Mouse (Mus musculus): ENCODE measurements around the gene Brms1l. TPM values are rescaled to one million over a fixed set of nuclear protein-coding genes. Genes with fewer than 3 reads are reported as not detected.
"Not testable (repeated sequence)": the region's sequence is repeated elsewhere in the genome, so short reads cannot be mapped to it uniquely, and the experiment has no call there.

Brms1l gene
- polyA plus RNA-seq (2011; ENCODE audit: insufficient read depth, insufficient read length, low replicate concordance, missing spikeins) = 8.5 and 28.3 TPM in 2 replicates

DNA sequence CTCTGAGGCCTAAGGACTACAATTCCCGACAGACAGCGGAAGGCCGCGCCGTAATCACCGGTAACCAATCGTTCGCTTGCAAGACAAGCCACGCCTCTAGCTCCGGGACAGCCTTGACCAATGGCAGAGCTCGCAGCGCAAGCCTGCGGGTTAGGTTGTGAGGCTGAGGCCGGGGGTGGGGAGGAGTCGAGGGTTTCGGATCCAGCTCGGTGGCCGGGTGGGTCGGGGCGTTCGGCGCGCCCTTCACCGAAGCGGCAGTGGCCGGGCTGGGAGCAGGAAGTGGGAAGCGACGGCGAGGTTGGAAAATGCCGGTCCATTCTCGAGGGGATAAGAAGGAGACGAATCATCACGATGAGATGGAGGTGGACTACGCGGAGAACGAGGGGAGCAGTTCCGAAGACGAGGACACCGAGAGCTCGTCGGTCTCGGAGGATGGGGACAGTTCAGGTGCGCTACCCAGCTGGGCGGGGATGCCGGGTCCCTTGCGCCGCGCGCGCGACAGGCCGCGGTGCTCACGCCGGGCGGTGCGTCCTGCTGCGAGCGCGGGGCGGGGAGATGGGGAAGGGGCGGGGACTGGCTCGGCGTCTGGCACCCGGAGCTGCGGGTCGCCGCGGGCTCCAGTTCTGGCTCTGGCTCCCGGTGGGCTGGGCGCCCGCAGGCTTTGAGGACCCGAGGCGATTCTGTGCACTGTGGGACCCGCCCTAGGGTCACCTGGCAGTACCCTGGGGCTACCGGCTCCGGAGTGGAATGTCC, at the start of gene Brms1l:
Gene Brms1l, plus strand, starts transcription at position 126 of the 753 bp plus-strand sequence.
- under 1% methylated on average over 77 of the region's 77 CpGs for WGBS
- Histone ChIP-seq H3K27ac (ENCODE audit: control insufficient read depth, insufficient read depth, low read depth, low read length, poor library complexity) (peak within 1 kb of the TSS; percentile 72), H3K4me1 (ENCODE audit: control insufficient read depth, insufficient read depth, low read length) (no peaks in the 10 kb centered on the region), H3K4me3 (replicated peaks; ENCODE audit: control insufficient read depth, low read depth, low read length) (peak within 1 kb of the TSS; percentile 85)
- TF ChIP-seq CTCF (IDR thresholded peaks at IDR 0.05; ENCODE audit: control insufficient read depth, insufficient read depth, low read length) = no peak
- TF ChIP-seq POLR2A (IDR thresholded peaks at IDR 0.05; ENCODE audit: borderline replicate concordance, control insufficient read depth, low read depth, low read length) = peak; percentile 41; the same call in 1 of the 2 replicates

DNA sequence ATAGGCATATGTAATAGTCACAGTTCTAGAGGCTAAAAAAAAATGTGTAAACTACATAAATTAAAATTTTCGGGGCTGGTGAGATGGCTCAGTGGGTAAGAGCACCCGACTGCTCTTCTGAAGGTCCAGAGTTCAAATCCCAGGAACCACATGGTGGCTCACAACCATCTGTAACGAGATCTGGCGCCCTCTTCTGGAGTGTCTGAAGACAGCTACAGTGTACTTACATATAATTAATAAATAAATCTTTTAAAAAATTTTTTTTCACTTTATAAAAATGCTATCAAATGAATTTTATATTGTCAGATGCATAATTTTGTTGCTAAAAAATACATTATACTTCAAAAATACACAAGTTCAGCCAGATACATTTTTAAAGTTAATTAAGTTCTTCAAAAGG, 41.6 kb upstream of the Brms1l start:
- H3K4me1 ChIP-seq (ENCODE audit: control insufficient read depth, insufficient read depth, low read length); H3K4me3 ChIP-seq (replicated peaks; ENCODE audit: control insufficient read depth, low read depth, low read length); H3K27ac ChIP-seq (ENCODE audit: control insufficient read depth, insufficient read depth, low read depth, low read length, poor library complexity): not testable (repeated sequence)
- 77% methylated on average over 4 of the region's 4 CpGs for WGBS

- TF ChIP-seq POLR2A (IDR thresholded peaks at IDR 0.05; ENCODE audit: borderline replicate concordance, control insufficient read depth, low read depth, low read length) (no peak), CTCF (IDR thresholded peaks at IDR 0.05; ENCODE audit: control insufficient read depth, insufficient read depth, low read length) (no peak)
- 77% methylated on average over 3 of the region's 3 CpGs for WGBS
- H3K4me1 ChIP-seq (ENCODE audit: control insufficient read depth, insufficient read depth, low read length) = no peaks in the 10 kb centered on the region
- no peak overlapping the region for H3K27ac ChIP-seq (ENCODE audit: control insufficient read depth, insufficient read depth, low read depth, low read length, poor library complexity)
- no peak overlapping the region for H3K4me3 ChIP-seq (replicated peaks; ENCODE audit: control insufficient read depth, low read depth, low read length)
Observed at GRCm38 (mm10) chr12:55797103-55797502, 39.0 kb upstream of the Brms1l start.

DNA sequence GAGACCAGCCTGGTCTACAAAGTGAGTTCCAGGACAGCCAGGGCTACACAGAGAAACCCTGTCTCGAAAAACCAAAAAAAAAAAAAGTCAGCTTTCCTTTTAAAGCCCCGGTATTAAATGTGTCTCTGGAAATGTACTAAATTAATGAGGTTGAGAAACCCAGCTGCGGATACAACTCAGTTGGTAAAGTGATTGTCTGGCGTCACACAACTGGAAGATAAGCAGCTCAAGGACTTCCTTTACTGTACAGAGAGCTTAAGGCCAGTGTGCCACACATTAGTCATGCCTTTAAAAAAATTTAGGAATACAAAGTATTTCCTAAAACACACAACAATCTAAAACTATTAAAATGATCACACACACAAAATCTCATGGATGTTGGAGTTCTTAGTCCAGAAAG, 37.4 kb upstream of the Brms1l start:
- no peak overlapping the region for H3K4me3 ChIP-seq (replicated peaks; ENCODE audit: control insufficient read depth, low read depth, low read length)
- WGBS = 63% methylated on average over 4 of the region's 4 CpGs
- H3K4me1 ChIP-seq (ENCODE audit: control insufficient read depth, insufficient read depth, low read length) = no peaks in the 10 kb centered on the region
- TF ChIP-seq POLR2A (IDR thresholded peaks at IDR 0.05; ENCODE audit: borderline replicate concordance, control insufficient read depth, low read depth, low read length) = no peak
- TF ChIP-seq CTCF (IDR thresholded peaks at IDR 0.05; ENCODE audit: control insufficient read depth, insufficient read depth, low read length) = no peak
- H3K27ac ChIP-seq (ENCODE audit: control insufficient read depth, insufficient read depth, low read depth, low read length, poor library complexity) = no peak overlapping the region

- 64% methylated on average over 5 of the region's 5 CpGs for WGBS
- Histone ChIP-seq H3K27ac (ENCODE audit: control insufficient read depth, insufficient read depth, low read depth, low read length, poor library complexity) (no peak overlapping the region), H3K4me1 (ENCODE audit: control insufficient read depth, insufficient read depth, low read length) (no peaks in the 10 kb centered on the region), H3K4me3 (replicated peaks; ENCODE audit: control insufficient read depth, low read depth, low read length) (no peak overlapping the region)
- TF ChIP-seq CTCF (IDR thresholded peaks at IDR 0.05; ENCODE audit: control insufficient read depth, insufficient read depth, low read length) (no peak), POLR2A (IDR thresholded peaks at IDR 0.05; ENCODE audit: borderline replicate concordance, control insufficient read depth, low read depth, low read length) (no peak)
Observed at GRCm38 (mm10) chr12:55800144-55800543, 36.0 kb upstream of the Brms1l start.

DNA sequence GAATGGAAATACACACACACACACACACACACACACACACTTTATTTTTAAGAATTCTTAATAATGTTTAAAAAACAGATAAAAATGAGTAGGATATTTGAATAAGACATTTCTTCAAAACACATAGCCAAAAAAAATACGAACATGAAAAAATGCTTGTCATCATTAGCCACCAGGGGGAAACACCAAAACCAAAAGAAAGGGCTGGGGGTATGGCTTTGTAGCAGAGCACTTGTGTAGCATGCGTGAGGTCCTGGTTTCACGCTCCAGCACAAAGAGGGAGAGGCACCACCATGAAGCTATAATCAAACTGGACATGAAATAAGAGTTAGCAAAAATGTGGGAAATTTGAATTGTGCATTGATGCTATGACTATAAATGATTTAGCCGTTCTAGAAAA, 35.0 kb upstream of the Brms1l start:
- TF ChIP-seq POLR2A (IDR thresholded peaks at IDR 0.05; ENCODE audit: borderline replicate concordance, control insufficient read depth, low read depth, low read length) = no peak
- no peak for TF ChIP-seq CTCF (IDR thresholded peaks at IDR 0.05; ENCODE audit: control insufficient read depth, insufficient read depth, low read length)
- Histone ChIP-seq H3K4me3 (replicated peaks; ENCODE audit: control insufficient read depth, low read depth, low read length) (no peak overlapping the region), H3K4me1 (ENCODE audit: control insufficient read depth, insufficient read depth, low read length) (no peaks in the 10 kb centered on the region; the same call in 1 of the 2 replicates), H3K27ac (ENCODE audit: control insufficient read depth, insufficient read depth, low read depth, low read length, poor library complexity) (no peak overlapping the region)
- 63% methylated on average over 4 of the region's 4 CpGs for WGBS

DNA sequence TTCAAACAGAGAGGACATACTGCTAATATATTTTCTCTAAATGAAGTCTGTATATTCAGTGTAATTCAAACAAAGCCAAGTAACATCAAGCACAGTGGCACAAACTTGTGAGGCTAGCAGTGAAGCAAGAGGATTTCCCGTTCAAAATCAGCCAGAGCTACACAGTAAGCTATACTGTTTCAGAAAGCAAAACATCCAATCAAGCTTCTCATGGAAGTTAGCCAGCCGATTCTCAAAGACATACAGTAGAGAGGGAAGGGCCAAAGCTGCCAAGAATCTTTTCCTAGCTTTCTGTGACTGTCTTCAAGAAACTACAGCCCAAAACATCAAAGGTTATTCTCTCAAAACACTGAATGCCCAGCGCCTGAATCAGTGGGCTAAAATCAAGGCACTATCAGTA, 31.1 kb upstream of the Brms1l start:
- no peak overlapping the region for H3K27ac ChIP-seq (ENCODE audit: control insufficient read depth, insufficient read depth, low read depth, low read length, poor library complexity)
- no peaks in the 10 kb centered on the region; the same call in 1 of the 2 replicates for H3K4me1 ChIP-seq (ENCODE audit: control insufficient read depth, insufficient read depth, low read length)
- WGBS = 58% methylated on average over 3 of the region's 3 CpGs
- no peak overlapping the region for H3K4me3 ChIP-seq (replicated peaks; ENCODE audit: control insufficient read depth, low read depth, low read length)
- TF ChIP-seq POLR2A (IDR thresholded peaks at IDR 0.05; ENCODE audit: borderline replicate concordance, control insufficient read depth, low read depth, low read length) (no peak), CTCF (IDR thresholded peaks at IDR 0.05; ENCODE audit: control insufficient read depth, insufficient read depth, low read length) (no peak)

- H3K27ac ChIP-seq (ENCODE audit: control insufficient read depth, insufficient read depth, low read depth, low read length, poor library complexity) = no peak overlapping the region
- no peak overlapping the region for H3K4me3 ChIP-seq (replicated peaks; ENCODE audit: control insufficient read depth, low read depth, low read length)
- 74% methylated on average over 5 of the region's 5 CpGs for WGBS
- H3K4me1 ChIP-seq (ENCODE audit: control insufficient read depth, insufficient read depth, low read length) = no peaks in the 10 kb centered on the region; the same call in 1 of the 2 replicates
- TF ChIP-seq POLR2A (IDR thresholded peaks at IDR 0.05; ENCODE audit: borderline replicate concordance, control insufficient read depth, low read depth, low read length) (no peak), CTCF (IDR thresholded peaks at IDR 0.05; ENCODE audit: control insufficient read depth, insufficient read depth, low read length) (no peak)
Observed at GRCm38 (mm10) chr12:55816488-55816887, 19.6 kb upstream of the Brms1l start.

Data from bone marrow, adult 2 months (tissue).